Mouse (Mus musculus): ENCODE measurements around the gene Bcl11b.
A peak's percentile ranks its signal among the peaks of the same experiment; 100 is the strongest.

Gene Bcl11b

GRCm38 (mm10) chr12:108003483-108003882, at the start of gene Bcl11b:
Gene Bcl11b, minus strand, starts transcription at chr12:108003602.
- DNase-seq, result no peak

- no peak for DNase-seq
Measured at GRCm38 (mm10) chr12:108050996-108051395, 47.6 kb upstream of the Bcl11b start.

- DNase-seq, result no peak
Measured at GRCm38 (mm10) chr12:108049625-108050024, 46.2 kb upstream of the Bcl11b start.

GRCm38 (mm10) chr12:108042239-108042571, 38.8 kb upstream of the Bcl11b start:
- DNase-seq, result no peak

- peak; percentile 89 to 94 for DNase-seq
Measured at GRCm38 (mm10) chr12:108041571-108042238, 38.3 kb upstream of the Bcl11b start.

- no peak for DNase-seq
Measured at GRCm38 (mm10) chr12:108037446-108037845, 34.0 kb upstream of the Bcl11b start.

- DNase-seq, result no peak
Measured at GRCm38 (mm10) chr12:108035412-108036078, 32.1 kb upstream of the Bcl11b start.

GRCm38 (mm10) chr12:108022835-108023615, 19.6 kb upstream of the Bcl11b start:
- no peak for DNase-seq

- DNase-seq, result peak; percentile 83 to 90
Measured at GRCm38 (mm10) chr12:108012003-108012402, 8.6 kb upstream of the Bcl11b start.

- no peak for DNase-seq
Measured at GRCm38 (mm10) chr12:108010346-108010745, 6.9 kb upstream of the Bcl11b start.

GRCm38 (mm10) chr12:108009156-108009555, 5.8 kb upstream of the Bcl11b start:
- DNase-seq, result no peak

- DNase-seq, result peak; percentile 55 to 70
Measured at GRCm38 (mm10) chr12:108005816-108006626, 2.6 kb upstream of the Bcl11b start.

- no peak for DNase-seq
Measured at GRCm38 (mm10) chr12:108005488-108005800, 2.0 kb upstream of the Bcl11b start.

GRCm38 (mm10) chr12:108004701-108005487, 1.5 kb upstream of the Bcl11b start:
- peak in 1 of 2 experiments; percentile 18 for DNase-seq

GRCm38 (mm10) chr12:108003928-108004327, 526 bp upstream of the Bcl11b start:
- DNase-seq, result peak; percentile 42 to 60

GRCm38 (mm10) chr12:108002436-108003189, 789 bp downstream of the Bcl11b start:
- peak in 1 of 2 experiments; percentile 24 for DNase-seq

- DNase-seq, result peak; percentile 42 to 54
Measured at GRCm38 (mm10) chr12:108001652-108002340, 1.6 kb downstream of the Bcl11b start.

GRCm38 (mm10) chr12:108000715-108001080, 2.7 kb downstream of the Bcl11b start:
- DNase-seq, result no peak

GRCm38 (mm10) chr12:107999751-108000714, 3.4 kb downstream of the Bcl11b start:
- no peak for DNase-seq

- peak; percentile 80 to 90 for DNase-seq
Measured at GRCm38 (mm10) chr12:107998746-107999145, 4.7 kb downstream of the Bcl11b start.

Data from cerebellum, postnatal 25 days (tissue).